Mouse (Mus musculus) MEL (cell line): ENCODE results near the gene Hspa12b.

Experiments used
- CHD1 ChIP-seq: IDR thresholded peaks from 2 replicates; pipeline ENCODE4 v1.6.1; 2012; ENCODE audit warnings: low read depth, mild to moderate bottlenecking, inconsistent platforms, low read length, improper control_type of control experiment
- CTCF ChIP-seq, 3 experiments: IDR thresholded peaks in 2 of 3; conservative IDR thresholded peaks in 1 of 3; 2 replicates each; pipeline ENCODE4 v1.5.1; 2011 to 2012; ENCODE audit warnings: low read length in 3 of 3, low read depth in 2 of 3, mild to moderate bottlenecking in 2 of 3, improper control_type of control experiment in 1 of 3, inconsistent platforms in 1 of 3, mixed read lengths in 1 of 3, moderate library complexity in 1 of 3; ENCODE audit not compliant: control insufficient read depth in 1 of 3, insufficient read depth in 1 of 3, poor library complexity in 1 of 3, severe bottlenecking in 1 of 3
- POLR2A ChIP-seq, 2 experiments: IDR thresholded peaks; 2 replicates each; pipeline ENCODE4 v1.6.1; 2011 to 2012; ENCODE audit warnings: low read length in 2 of 2, mild to moderate bottlenecking in 2 of 2, control low read depth in 1 of 2, improper control_type of control experiment in 1 of 2, low read depth in 1 of 2, moderate library complexity in 1 of 2; ENCODE audit not compliant: control insufficient read depth in 1 of 2, insufficient read depth in 1 of 2, poor library complexity in 1 of 2

- TF ChIP-seq POLR2A (IDR thresholded peaks at IDR 0.05; ENCODE audit: control insufficient read depth in 1 of 2, insufficient read depth in 1 of 2, low read depth in 1 of 2, low read length in 2 of 2, poor library complexity in 1 of 2) (no peak), CTCF (IDR thresholded peaks at IDR 0.05 in 2 of 3, conservative IDR thresholded peaks at IDR 0.05 in 1 of 3; ENCODE audit: control insufficient read depth in 1 of 3, insufficient read depth in 1 of 3, low read depth in 2 of 3, low read length in 3 of 3, poor library complexity in 1 of 3, severe bottlenecking in 1 of 3) (no peak), CHD1 (no peak)
Observed at GRCm38 (mm10) chr2:131145121-131145520, 18.0 kb downstream of the Hspa12b start.
